Mouse (Mus musculus) lung, postnatal 14 days (tissue): ENCODE measurements around the gene Srd5a1.
A peak's percentile ranks its signal among the peaks of the same experiment; 100 is the strongest.
"Not testable (repeated sequence)": the region's sequence is repeated elsewhere in the genome, so short reads cannot be mapped to it uniquely, and the experiment has no call there.

Source experiments
- DNase-seq: peaks from one replicate; pipeline ENCODE4 v3.0.0; 2021

Srd5a1 gene

DNA sequence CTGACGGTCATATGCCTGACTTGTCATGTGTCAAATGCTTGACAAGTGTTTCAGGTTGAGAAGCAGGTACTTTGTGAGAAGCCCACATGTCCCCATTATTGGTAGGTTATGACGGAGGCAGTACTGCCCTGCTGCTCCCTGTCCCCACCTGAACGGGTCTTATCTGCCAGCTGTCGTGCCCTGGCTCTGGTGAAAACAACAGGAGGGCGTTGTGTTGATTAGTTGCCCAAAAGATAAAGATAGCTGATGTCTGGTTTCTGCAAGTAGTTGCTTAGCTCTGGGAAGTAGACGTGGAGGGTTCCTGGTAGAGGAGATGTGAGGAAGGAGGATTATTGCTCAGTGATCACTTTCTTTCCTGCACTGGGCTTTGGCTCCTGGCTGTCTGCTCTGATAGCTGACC, 5.5 kb upstream of the Srd5a1 start:
- DNase-seq, result no peak

GRCm38 (mm10) chr13:69612175-69612544, 918 bp upstream of the Srd5a1 start:
- no peak for DNase-seq

GRCm38 (mm10) chr13:69610751-69611397, 368 bp downstream of the Srd5a1 start:
- DNase-seq, result peak; percentile 25

DNA sequence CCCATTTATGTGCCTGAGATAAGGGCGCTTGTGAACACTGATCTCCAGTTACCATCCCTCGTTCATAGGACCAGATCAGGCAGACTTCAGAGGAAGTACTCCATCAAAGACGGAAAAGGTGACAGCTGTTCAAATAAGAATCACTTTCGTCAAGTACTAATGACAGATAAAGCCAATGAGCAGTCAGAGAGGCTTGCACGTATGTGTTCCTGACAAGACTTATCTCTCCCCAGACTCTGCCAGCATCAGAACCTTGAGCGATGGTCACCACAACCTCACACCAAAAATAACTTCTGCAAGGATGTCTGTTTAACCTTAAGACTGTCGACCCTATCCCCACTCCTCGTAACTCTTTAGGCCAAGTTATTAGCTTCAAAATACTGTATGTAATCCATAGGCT, 2.5 kb downstream of the Srd5a1 start:
- no peak for DNase-seq

DNA sequence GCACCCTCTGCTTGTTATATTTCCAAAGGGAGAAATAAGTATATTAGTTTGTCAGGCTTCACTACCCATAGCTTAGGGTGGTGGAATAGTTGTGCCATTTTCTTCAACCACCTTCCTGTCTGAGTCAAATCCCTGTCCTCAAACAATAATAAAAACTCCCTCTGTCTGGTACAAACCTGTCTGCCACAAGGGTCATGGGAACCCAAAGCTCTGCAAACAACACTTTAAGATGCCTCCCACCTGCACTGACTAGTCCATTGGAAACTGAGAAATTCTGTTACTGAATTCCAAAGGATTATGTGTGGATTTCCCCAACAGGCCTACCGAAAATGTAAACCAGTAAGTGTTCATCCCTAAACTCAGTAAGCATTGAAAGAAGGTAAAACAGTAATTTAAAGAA, 6.6 kb downstream of the Srd5a1 start:
- DNase-seq, result no peak

DNA sequence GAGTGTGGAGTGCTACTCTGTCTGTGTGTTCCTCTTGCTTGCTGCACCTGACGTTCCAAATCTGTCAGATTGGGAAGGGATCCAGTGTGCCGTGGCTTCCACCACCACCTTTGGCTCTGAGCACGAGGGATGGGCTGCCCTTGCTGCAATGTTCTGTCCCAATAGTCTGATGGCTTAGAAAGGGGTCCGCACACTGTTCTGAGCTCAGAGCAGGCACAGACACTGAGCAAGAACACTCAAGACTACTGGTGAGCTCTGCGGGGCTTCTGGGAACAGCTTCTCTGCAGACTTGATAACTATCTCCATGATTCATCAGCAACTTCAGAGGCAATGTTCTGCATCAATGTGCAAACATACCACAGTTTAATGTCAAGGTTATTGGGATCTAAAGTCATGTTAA, 9.9 kb downstream of the Srd5a1 start:
- DNase-seq, result no peak

DNA sequence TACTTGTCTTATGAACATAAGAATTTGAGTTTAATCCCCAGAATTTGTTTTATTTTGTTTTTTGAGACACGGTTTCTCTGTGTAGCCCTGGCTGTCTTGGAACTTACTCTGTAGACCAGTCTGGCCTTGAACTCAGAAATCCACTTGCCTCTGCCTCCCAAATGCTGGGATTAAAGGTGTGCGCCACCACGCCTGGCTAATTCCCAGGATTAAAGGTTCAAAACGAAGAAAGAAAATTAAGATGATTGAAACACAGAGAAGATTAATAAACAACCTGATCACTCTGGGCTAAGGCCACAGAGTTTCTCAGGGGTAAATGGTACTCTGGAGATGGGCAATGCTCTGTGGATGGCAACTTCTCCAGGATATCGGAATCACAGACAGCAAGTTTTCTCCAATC, 10.4 kb downstream of the Srd5a1 start:
- not testable (repeated sequence) for DNase-seq

DNA sequence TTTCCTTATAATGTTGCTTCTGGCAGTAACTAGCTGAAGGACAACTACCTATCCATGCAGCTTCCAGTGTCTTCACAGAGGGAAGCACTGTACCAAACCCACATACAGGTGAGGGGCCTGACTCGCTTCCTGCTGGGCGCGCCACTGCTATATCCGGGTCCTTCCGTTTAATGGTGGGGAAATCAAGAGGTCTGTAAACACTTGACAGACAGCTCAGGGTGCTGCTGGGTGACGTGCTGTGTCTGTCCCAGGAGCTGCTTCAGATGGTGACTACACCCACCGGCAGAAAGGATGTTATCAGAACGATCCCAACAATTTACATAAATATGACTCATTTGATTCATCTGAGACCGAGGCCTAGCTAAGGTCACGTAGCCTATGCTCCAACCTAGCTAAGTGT, 12.4 kb downstream of the Srd5a1 start:
- no peak for DNase-seq

- DNase-seq, result no peak
Observed at GRCm38 (mm10) chr13:69596515-69596914, 14.7 kb downstream of the Srd5a1 start.

- DNase-seq, result no peak
Observed at GRCm38 (mm10) chr13:69595911-69596310, 15.3 kb downstream of the Srd5a1 start.

DNA sequence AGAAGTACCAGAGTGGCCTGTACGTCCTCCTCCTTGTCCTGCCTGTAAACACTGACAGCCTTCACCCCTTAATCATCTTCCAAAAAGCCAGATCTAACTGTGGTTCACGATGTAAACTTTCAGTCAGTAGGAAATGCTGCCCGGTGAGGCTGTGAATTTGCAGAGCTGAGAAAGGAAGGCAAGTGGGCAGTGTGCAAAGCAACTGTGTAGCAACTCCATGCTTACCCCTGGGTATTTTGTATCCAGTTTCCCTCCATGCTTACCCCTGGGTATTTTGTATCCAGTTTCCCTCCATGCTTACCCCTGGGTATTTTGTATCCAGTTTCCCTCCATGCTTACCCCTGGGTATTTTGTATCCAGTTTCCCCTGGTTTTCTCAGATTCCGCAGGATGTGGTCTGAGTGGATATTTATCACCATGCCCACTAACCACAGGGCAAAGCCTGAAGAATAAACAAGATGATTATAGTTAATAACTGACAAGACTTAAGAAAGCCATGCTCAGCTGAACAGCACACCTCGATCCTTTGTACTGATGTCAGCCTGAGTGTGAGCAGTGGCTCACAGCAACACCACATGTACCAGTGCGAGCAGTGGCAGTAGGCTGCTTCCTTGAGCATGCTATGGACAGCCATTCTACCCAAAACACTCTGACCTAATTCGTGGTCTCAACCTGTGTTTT, 16.5 kb downstream of the Srd5a1 start:
- no peak for DNase-seq

- no peak for DNase-seq
Observed at GRCm38 (mm10) chr13:69593453-69593852, 17.8 kb downstream of the Srd5a1 start.

DNA sequence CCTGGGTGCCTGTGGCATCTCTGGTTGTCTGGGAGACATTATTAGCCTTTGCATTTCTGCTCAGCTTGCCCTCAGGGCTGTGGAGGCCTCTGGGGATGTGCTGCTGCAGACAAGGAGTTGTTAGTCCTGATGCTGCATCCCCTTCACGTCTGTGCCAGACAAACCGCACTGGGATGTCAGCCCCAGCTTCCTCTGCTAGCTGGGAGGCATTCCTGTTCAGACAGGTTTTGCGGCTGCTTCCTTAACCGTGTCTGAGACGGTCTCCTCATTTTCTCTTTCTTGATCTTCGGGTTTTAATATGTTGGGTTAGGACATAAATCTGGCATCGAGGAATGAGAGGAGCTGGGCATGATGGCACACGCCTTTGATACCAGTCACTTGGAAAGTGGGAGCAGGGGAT, 19.0 kb downstream of the Srd5a1 start:
- DNase-seq, result no peak

DNA sequence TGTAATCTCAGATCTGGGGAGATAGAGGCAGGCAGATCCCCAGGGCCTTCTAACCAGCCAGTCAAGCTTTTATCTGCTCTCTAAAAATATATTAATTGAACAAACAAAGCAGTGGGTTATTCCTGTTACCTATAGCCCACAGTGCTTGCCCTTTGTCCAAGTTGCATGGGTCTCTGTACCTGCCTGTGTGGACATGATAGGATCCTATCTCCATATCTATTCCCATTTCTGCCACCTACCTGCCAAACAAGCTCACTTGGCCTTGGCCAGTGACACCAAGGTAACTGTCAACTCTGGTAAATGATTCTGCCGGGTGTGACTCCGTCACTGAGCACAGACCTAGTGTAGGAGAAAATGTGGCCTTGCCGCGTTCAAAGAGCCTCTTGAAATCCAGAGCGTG, 19.9 kb downstream of the Srd5a1 start:
- no peak for DNase-seq

DNA sequence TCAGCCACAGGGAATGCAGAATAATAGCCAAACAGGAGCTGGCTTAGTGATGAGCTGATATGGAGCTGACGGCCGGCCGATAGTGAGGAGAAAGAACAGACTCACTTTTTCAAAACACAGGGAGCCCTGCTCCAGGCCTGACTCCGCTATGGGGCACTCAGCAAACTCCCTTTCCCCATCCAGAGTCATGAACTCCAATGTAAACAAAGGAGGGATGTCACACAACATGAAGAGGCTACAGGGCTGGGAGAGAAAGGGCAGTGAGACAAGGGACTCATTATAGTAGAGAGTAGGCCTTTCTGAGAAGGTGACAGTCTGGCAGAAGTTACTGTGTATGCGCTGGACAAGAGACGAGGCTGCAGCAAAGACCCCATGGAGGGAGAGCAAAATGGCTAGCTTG, 23.0 kb downstream of the Srd5a1 start:
- DNase-seq, result no peak

DNA sequence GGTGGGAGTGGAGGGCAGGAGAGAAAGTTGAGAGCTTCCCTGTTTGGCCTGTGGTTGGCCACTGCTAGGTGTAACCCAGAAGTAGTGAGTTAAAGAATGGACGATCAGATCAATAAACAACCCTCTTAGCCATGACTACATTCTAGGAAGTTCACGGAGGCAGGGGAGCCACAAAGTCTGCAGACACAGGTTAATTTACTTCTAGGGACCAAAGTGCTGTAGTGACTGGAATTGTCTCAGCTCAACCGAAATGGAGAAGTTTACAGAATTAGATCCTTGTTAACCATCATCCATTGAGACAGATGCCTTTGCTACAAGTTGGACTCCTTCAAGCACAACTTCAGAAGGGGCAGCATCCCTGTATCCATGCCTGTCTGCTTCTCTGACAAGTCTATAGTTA, 23.4 kb downstream of the Srd5a1 start:
- no peak for DNase-seq

- DNase-seq, result no peak
Observed at GRCm38 (mm10) chr13:69586337-69586736, 24.9 kb downstream of the Srd5a1 start.

DNA sequence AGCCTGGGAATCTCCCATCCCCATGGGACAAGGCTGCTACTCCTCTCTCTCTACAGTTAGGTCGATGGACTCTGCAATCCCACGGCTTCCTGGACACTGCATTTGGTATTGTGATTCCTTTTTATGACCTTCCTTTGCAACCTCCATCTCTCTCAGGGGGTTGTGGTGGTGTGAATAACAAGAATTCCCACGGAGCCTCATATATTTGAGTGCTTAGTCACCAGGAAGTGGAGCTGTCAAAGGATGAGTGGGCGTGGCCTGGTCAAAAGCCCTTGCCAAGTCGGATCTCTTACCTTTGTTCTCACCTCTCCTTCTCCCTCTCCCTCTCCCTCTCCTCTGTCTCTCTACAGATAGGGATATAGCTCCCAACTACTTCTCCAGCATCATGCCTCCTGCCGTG, 25.4 kb downstream of the Srd5a1 start:
- DNase-seq, result no peak

- DNase-seq, result no peak
Observed at GRCm38 (mm10) chr13:69583591-69583990, 27.7 kb downstream of the Srd5a1 start.

- DNase-seq, result no peak
Observed at GRCm38 (mm10) chr13:69582411-69582810, 28.8 kb downstream of the Srd5a1 start.

GRCm38 (mm10) chr13:69577181-69577834, 33.9 kb downstream of the Srd5a1 start:
- DNase-seq, result no peak

- DNase-seq, result peak; percentile 16
Observed at GRCm38 (mm10) chr13:69576676-69577075, 34.6 kb downstream of the Srd5a1 start.

DNA sequence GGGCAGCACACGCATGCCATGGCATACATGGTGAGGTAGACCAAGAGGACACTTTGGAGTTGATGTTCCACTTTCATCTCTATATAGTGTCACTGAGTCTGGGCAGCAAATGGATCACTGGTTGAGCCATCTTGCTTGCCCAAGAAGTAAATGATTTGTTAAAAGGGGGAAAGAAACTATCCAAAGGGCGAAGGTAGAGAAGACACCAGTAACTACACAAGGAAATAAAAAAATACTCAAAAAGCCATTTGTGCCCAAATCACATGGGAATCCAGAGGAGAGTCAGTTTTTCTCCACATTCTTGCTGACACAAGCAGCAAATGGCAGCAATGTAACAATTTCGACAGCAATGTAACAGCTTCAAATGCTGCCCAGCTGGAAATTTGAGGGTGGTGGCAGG, 38.6 kb downstream of the Srd5a1 start:
- DNase-seq, result no peak

- DNase-seq, result no peak
Observed at GRCm38 (mm10) chr13:69569201-69569600, 42.0 kb downstream of the Srd5a1 start.

DNA sequence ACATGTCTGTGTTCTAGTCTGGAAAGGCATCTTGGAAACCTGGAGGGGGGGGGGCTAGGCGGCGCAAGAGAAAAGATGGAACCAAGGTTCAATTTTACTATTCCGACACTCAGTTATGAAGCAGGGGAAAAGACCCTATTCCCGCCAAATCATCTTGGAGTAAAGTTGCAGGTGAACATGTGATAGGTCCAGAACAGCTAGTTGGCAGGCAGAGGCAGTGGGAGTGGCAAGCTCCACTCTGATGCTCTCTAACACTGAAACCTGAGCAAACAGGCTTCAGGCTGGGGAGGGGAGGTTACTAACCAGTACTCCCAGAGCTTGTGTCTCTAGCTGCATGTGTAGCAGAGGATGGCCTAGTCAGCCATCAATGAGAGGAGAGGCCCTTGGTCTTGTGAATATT, 45.8 kb downstream of the Srd5a1 start:
- not testable (repeated sequence) for DNase-seq
